Mouse (Mus musculus) stomach, embryonic 14.5 days (tissue): ENCODE measurements around the gene Srp54a. TPM values are rescaled to one million over a fixed set of nuclear protein-coding genes. Genes with fewer than 3 reads are reported as not detected.

Experiments used
- polyA plus RNA-seq: library from polyadenylated mRNA; unstranded; fragments of >200 nt; fragmentation: Nextera tagmentation; extraction: Ambion mirVana; gene quantifications from 2 replicates; pipeline ENCODE4 v1.2.1, GENCODE M21; 2014

The Srp54a gene
- polyA plus RNA-seq, 1 experiment from 2014 or later: 169 TPM

Other genes starting within 250 kb of the Srp54a start
- 214 and 230 TPM in 2 replicates for gene Cfl2, start 217.4 kb upstream of the Srp54a start, polyA plus RNA-seq
- gene Gm20403, start 93.7 kb upstream of the Srp54a start, polyA plus RNA-seq: not detected in 2 replicates
- gene Baz1a, start 65.9 kb upstream of the Srp54a start, polyA plus RNA-seq: 19.8 and 22.4 TPM in 2 replicates
- gene 2700097O09Rik, start 152 bp upstream of the Srp54a start, polyA plus RNA-seq: 33.0 and 34.5 TPM in 2 replicates
- gene Fam177a, start 44.2 kb downstream of the Srp54a start, polyA plus RNA-seq: 27.4 and 28.1 TPM in 2 replicates
- 68.8 and 77.2 TPM in 2 replicates for gene Srp54b, start 74.8 kb downstream of the Srp54a start, polyA plus RNA-seq
- 2.2 and 4.5 TPM in 2 replicates for gene 1700047I17Rik2, start 119.3 kb downstream of the Srp54a start, polyA plus RNA-seq
- gene Srp54c, start 149.9 kb downstream of the Srp54a start, polyA plus RNA-seq: 68.1 and 82.2 TPM in 2 replicates
- gene 1110008L16Rik, start 219.3 kb downstream of the Srp54a start, polyA plus RNA-seq: 29.5 and 30.4 TPM in 2 replicates
- 13.5 and 17.0 TPM in 2 replicates for gene Ppp2r3c, start 222.7 kb downstream of the Srp54a start, polyA plus RNA-seq